Mouse (Mus musculus) telencephalon, adult 2 months (tissue): ENCODE results near the gene Evx2.

ENCODE experiments used
- DNase-seq: peaks from one replicate; pipeline ENCODE4 v3.0.0-alpha.2; 2011; ENCODE audit warnings: low read depth, low spot score

Gene Evx2

GRCm38 (mm10) chr2:74667191-74667841 is 8.0 kb upstream of the Evx2 start:
- DNase-seq = no peak

- DNase-seq = no peak
Measured at GRCm38 (mm10) chr2:74666411-74666810, 7.1 kb upstream of the Evx2 start.

GRCm38 (mm10) chr2:74663291-74663925 is 4.1 kb upstream of the Evx2 start:
- no peak for DNase-seq

- no peak for DNase-seq
Measured at GRCm38 (mm10) chr2:74661685-74662084, 2.3 kb upstream of the Evx2 start.

GRCm38 (mm10) chr2:74660421-74661375 is 1.3 kb upstream of the Evx2 start:
- no peak for DNase-seq

GRCm38 (mm10) chr2:74658667-74659371 is 538 bp downstream of the Evx2 start:
- DNase-seq = no peak

GRCm38 (mm10) chr2:74658024-74658666 is 1.2 kb downstream of the Evx2 start:
- DNase-seq = no peak

GRCm38 (mm10) chr2:74657251-74658023 is 1.9 kb downstream of the Evx2 start:
- DNase-seq = no peak

GRCm38 (mm10) chr2:74656632-74657021 is 2.7 kb downstream of the Evx2 start:
- DNase-seq = no peak

GRCm38 (mm10) chr2:74655821-74656631 is 3.3 kb downstream of the Evx2 start:
- no peak for DNase-seq

GRCm38 (mm10) chr2:74655420-74655781 is 4.0 kb downstream of the Evx2 start:
- DNase-seq = no peak

GRCm38 (mm10) chr2:74654743-74655419 is 4.5 kb downstream of the Evx2 start:
- DNase-seq = no peak

GRCm38 (mm10) chr2:74653781-74654535 is 5.4 kb downstream of the Evx2 start:
- no peak for DNase-seq

GRCm38 (mm10) chr2:74652996-74653340 is 6.4 kb downstream of the Evx2 start:
- no peak for DNase-seq

GRCm38 (mm10) chr2:74647082-74647864 is 12.1 kb downstream of the Evx2 start:
- no peak for DNase-seq

GRCm38 (mm10) chr2:74645631-74646030 is 13.7 kb downstream of the Evx2 start:
- DNase-seq = no peak

- no peak for DNase-seq
Measured at GRCm38 (mm10) chr2:74642431-74642830, 16.9 kb downstream of the Evx2 start.

- DNase-seq = no peak
Measured at GRCm38 (mm10) chr2:74635412-74635811, 23.9 kb downstream of the Evx2 start.
